Mouse (Mus musculus) CD4-positive, CD25-positive, alpha-beta regulatory T cell, adult 9 weeks (primary cell): ENCODE measurements around the gene Il18bp. TPM values are rescaled to one million over a fixed set of nuclear protein-coding genes. Genes with fewer than 3 reads are reported as not detected.

Experiments used
- polyA plus RNA-seq: library from polyadenylated mRNA; unstranded; fragments of 100-300 nt; shearing (Covaris generic); gene quantifications from one replicate; pipeline ENCODE4 v1.2.1, GENCODE M21; 2017

Gene Il18bp
- polyA plus RNA-seq, result 4.6 TPM

DNA sequence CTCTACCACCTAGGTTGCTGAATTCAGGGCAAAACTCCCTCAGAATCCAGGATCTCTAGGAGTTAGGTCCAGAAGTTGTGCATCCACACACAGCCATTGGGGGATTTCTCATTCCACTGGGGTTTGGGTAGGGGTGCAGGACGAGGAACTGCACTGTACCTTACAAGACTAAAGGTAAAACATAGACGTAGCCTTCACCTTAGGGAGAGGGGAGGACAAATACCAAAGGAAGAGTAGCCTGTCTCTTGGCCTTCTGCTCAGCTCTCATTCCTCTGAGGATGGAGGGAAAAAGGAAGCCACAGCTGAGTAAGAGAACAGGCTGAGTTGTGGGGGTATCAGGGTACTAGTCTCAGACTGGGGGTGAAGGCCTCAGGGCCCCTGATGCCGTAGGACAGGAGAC, at the start of gene Il18bp:
Gene Il18bp, minus strand, starts transcription at position 101 of the 400 bp plus-strand sequence.

DNA sequence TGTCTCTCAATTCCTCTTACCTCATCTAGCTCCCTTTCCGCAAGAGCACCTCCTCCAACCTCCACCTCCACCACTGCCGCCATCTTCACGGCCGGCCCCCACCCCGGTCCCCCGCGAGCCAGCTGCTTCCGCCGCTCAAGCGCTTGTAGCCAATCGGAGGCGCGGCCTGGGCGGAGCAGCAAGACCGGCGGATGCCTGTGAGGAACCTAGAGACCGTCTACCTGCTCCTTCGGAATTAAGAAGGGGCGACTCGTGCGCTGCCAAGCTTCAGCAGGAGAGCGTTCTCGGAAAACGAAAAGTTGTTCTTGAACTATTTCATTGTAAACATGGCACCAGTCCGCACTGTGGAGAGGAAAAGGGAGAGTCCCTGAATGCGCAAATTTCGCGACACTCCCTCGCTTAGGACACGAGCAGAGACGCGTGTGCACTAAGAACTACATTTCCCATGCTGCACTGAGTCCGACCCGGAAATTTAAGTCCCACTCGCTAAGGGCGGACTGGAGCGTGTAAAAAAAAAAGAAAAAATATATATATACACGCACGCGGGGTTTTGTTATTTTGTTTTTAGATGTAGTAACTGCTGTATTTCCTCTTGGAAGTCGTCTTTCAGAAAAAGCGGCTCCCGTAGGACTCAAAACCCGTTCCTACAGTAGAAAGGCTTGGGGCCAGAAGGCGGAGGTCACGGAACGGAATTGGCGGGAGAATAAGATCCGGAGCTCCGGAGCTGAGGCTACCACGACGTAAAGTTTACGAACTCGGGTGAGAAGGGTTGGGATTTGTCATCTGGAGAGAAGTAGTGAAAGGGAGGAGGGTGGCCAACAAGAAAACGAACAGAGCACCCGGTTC, 46.8 kb upstream of the Il18bp start, which contains the start of the genes Rnf121, Xndc1 and Xntrpc:
Gene Rnf121, minus strand, starts transcription at position 424 of the 846 bp plus-strand sequence.
Gene Xndc1, plus strand, starts transcription at position 466 of the 846 bp plus-strand sequence.
Gene Xntrpc, plus strand, starts transcription at position 668 of the 846 bp plus-strand sequence.

Other genes starting within 250 kb of the Il18bp start
- gene Phox2a, start 200.4 kb downstream of the Il18bp start, polyA plus RNA-seq, result not detected
- 5.6 TPM for gene Inppl1, start 180.5 kb downstream of the Il18bp start, polyA plus RNA-seq
- gene Folr2, start 161.5 kb downstream of the Il18bp start, polyA plus RNA-seq, result not detected
- 64.5 TPM for gene Anapc15, start 155.0 kb downstream of the Il18bp start, polyA plus RNA-seq
- not detected for gene Folr1, start 147.9 kb downstream of the Il18bp start, polyA plus RNA-seq
- 172 TPM for gene Lamtor1, start 112.8 kb downstream of the Il18bp start, polyA plus RNA-seq
- 0.71 TPM for gene Tomt, start 112.3 kb downstream of the Il18bp start, polyA plus RNA-seq
- gene Lrrc51, start 84.8 kb downstream of the Il18bp start, polyA plus RNA-seq, result 3.2 TPM
- gene Numa1, start 84.6 kb downstream of the Il18bp start, polyA plus RNA-seq, result 185 TPM
- gene Rnf121, start 46.8 kb upstream of the Il18bp start, polyA plus RNA-seq, result 27.3 TPM
- 29.3 TPM for gene Xndc1, start 46.8 kb upstream of the Il18bp start, polyA plus RNA-seq
- gene Xntrpc, start 47.0 kb upstream of the Il18bp start, polyA plus RNA-seq, result 1.1 TPM
- gene Trpc2, start 64.4 kb upstream of the Il18bp start, polyA plus RNA-seq, result not detected
- not detected for gene Art1, start 83.1 kb upstream of the Il18bp start, polyA plus RNA-seq
- 0.66 TPM for gene Art5, start 90.8 kb upstream of the Il18bp start, polyA plus RNA-seq
- not detected for gene Chrna10, start 98.1 kb upstream of the Il18bp start, polyA plus RNA-seq
- gene Nup98, start 191.5 kb upstream of the Il18bp start, polyA plus RNA-seq, result 19.9 TPM
- gene Pgap2, start 191.5 kb upstream of the Il18bp start, polyA plus RNA-seq, result 51.5 TPM
- 314 TPM for gene Rhog, start 237.4 kb upstream of the Il18bp start, polyA plus RNA-seq
- gene Stim1, start 249.1 kb upstream of the Il18bp start, polyA plus RNA-seq, result 91.4 TPM